Mouse (Mus musculus): Measurements from ENCODE around the gene Ttbk2. TPM values are rescaled to one million over a fixed set of nuclear protein-coding genes. Genes with fewer than 3 reads are reported as not detected.

The Ttbk2 gene
- polyA plus RNA-seq, 1 experiment: 4.5 TPM

Other genes with a start within 250 kb of the Ttbk2 start
- gene Haus2, start 241.2 kb downstream of the Ttbk2 start, polyA plus RNA-seq (2012; rRNA removed): 11.5 and 12.7 TPM in 2 replicates
- gene Lrrc57, start 241.1 kb downstream of the Ttbk2 start, polyA plus RNA-seq (2012; rRNA removed): 19.2 and 24.2 TPM in 2 replicates
- 22.1 and 23.0 TPM in 2 replicates for gene Stard9, start 221.5 kb downstream of the Ttbk2 start, polyA plus RNA-seq (2012; rRNA removed)
- 11.0 and 13.2 TPM in 2 replicates for gene Cdan1, start 476 bp downstream of the Ttbk2 start, polyA plus RNA-seq (2012; rRNA removed)
- 12.7 and 15.8 TPM in 2 replicates for gene Ubr1, start 120.1 kb upstream of the Ttbk2 start, polyA plus RNA-seq (2012; rRNA removed)
- 9.1 and 12.1 TPM in 2 replicates for gene Tmem62, start 126.4 kb upstream of the Ttbk2 start, polyA plus RNA-seq (2012; rRNA removed)
- 61.7 and 71.0 TPM in 2 replicates for gene Ccndbp1, start 157.8 kb upstream of the Ttbk2 start, polyA plus RNA-seq (2012; rRNA removed)
- 0.22 and 0.38 TPM in 2 replicates for gene Epb42, start 186.5 kb upstream of the Ttbk2 start, polyA plus RNA-seq (2012; rRNA removed)
- gene Tgm5, start 235.2 kb upstream of the Ttbk2 start, polyA plus RNA-seq (2012; rRNA removed): 2.1 and 3.3 TPM in 2 replicates

All from urinary bladder, adult 2 months (tissue).